Mouse (Mus musculus): ENCODE results near the gene Nrip2. TPM values are rescaled to one million over a fixed set of nuclear protein-coding genes. Genes with fewer than 3 reads are reported as not detected.
"Not testable (repeated sequence)": the region's sequence is repeated elsewhere in the genome, so short reads cannot be mapped to it uniquely, and the experiment has no call there.

Nrip2 gene
- total RNA-seq (2021) = 10 to 100 TPM; 10.5 to 11.7 TPM
- long read RNA-seq, experiment 1, transcript Nrip2-201 (6 exons, 1,893 nt) = major isoform, 7 of 16 reads
- long read RNA-seq, experiment 1, partial matches to known transcripts = 3 of 16 reads
- long read RNA-seq, experiment 1, other reads (novel, unspliced or antisense) = 6 of 16 reads
- long read RNA-seq, experiment 2, transcript Nrip2-201 (6 exons, 1,893 nt) = major isoform, 7 of 12 reads
- long read RNA-seq, experiment 2, partial matches to known transcripts = 0 of 12 reads
- long read RNA-seq, experiment 2, other reads (novel, unspliced or antisense) = 5 of 12 reads

DNA sequence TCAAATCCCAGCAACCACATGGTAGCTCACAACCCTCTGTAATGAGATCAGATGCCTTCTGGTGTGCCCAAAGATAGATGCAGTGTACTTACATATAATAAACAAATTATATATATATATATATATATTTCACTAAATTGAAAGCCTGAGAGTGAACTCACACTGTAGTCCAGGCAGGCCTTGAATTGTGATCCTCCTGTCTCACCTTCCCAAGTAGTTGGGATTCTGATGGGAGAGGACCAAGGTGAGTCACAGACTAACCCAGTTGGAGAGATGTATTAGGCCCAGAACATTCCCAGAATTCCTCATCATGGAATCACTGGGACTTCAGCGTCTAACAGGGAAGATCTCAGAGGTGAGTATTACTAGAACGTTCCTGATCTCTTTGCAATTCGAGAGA, at the start of gene Nrip2:
Gene Nrip2, plus strand, starts transcription at position 301 of the 400 bp plus-strand sequence.
- no peak for DNase-seq (ENCODE audit: low spot score in 2 of 2)

DNA sequence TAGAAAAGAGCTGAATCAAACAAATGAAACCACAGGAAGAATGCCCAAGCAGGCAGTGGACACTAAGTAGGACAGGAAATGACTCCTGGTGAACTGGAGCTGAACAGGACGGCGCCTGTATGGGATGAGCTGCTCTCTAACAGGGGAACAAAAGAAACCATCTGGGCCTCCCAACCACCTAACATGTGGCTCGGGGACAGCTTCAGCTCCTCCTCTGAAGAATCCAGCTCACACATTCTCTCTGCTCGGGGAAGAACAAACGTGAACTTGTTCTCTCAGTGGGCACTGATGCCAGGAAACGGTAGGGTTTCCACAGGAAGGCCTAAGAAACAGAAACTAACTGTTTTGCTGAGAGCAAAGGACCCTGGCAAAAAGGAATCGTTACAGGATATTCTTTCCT, 49.4 kb upstream of the Nrip2 start:
- no peak for DNase-seq (ENCODE audit: low spot score in 2 of 2)

DNA sequence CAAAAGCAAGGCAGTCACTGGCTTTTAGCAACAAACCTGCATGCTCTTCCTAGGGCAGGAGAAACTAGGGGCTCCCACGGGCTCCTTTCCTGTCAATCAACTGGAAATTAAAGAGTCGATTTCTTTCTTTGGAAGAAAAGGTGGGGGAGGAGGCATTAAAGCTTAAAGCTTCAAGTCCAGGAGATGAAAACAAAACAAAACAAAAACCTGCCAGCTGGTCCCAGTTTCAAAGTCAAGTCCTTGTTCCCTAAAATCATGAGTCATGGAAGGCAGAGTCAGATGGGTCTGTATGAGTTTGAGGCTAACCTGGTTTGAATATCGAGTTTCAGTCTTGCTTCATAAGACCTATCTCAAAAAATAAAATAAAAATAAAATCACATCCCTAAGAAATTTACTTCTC, 45.0 kb upstream of the Nrip2 start:
- no peak for DNase-seq (ENCODE audit: low spot score in 2 of 2)

DNA sequence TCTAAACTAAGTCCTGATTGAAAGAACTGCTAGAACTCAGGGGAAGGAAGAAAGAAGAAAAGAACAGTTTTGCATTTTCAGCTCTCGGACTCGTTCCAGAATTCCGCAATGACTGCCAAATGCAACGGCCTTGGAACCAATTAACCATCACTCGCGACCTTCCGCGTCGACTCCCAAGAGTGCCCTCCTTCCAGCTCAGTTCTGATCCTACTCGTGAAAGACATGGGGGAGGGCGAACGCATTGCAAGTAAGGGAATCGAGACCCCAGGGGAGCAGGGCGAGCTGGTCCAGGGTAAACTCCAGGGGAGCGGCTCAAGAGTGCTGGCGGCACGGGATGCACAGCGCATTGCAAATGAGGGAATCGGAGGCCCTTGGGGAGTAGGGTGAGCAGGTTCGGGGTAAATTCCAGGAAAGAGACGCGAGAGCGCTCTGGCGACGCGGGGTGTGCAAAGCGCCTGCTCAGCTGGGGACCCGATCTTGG, 43.9 kb upstream of the Nrip2 start:
- DNase-seq (ENCODE audit: low spot score in 2 of 2) = peak; percentile 22 to 41

DNA sequence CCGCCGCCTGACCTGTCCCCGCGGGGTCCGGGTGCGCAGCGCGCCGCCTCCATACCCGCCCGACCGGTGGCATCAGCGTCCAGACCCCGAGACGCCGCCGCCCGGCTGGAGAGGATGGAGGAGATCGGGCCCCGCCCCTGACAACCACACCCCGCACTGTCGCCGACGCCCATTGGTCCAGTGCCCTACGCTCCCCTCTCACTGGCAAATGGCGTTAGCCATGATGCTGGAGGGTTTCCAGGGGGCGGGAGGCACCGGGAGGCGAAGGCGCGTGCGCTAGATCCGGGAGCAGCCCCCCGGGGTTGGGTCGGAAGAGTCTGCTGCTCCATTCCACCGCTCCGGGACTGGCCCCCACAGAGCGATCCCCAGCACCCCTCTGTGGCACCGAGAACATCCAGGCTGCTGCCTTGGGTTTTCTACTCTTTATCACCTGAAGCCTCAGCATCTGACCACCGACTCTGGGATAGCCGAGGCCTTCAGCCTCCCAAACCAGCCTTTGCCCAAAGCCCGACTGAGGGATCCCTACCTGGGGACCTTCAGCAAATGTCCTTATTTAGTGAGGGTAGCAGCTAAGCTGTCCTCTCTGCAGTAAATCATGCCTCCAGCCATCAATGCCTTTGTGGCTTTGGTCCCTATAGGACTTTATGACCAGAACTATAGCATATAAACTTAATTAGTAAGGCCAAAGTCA, 43.2 kb upstream of the Nrip2 start, which contains the start of gene Tulp3:
Gene Tulp3, minus strand, starts transcription at position 126 of the 691 bp plus-strand sequence.
- peak; percentile 96 to 97 for DNase-seq (ENCODE audit: low spot score in 2 of 2)

DNA sequence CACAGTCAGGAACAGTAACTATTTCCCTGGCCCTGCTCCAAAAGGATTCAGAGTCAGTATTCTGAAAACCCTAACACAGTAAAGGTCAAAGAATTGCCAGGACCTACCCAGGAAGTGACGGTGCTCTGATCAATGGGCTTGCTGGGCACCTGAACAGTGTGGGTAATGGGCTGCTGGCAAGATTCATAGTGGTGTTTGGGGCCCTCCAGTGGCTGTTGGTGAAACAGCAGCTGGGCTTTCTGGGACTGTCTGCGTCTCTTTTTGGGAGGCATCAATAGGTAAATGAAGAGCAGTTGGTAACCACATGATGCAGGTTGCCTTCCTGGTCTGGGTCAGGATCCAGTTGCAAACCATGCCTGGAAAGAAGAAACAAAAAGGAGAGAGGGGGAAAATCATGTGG, 40.1 kb upstream of the Nrip2 start:
- DNase-seq (ENCODE audit: low spot score in 2 of 2) = peak; percentile 71 to 74

DNA sequence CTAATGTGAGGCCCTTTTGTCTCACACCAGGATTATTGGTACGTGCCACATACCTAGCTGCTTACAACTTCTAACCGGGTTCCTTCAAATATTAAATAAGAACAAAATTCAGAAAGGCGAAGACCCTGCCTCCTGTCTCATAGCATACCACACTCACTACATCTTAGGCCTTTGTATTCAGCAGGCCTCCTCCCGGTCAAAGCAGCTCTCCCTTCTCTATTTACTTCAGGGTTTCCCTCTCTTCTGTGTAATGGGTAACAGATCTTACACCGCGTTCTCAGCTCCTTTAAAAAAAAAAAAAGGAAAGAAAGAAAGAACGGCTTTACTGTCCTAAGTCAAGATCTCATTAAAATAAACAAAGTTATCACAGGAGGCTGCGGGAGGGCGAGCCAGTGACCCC, 37.2 kb upstream of the Nrip2 start:
- no peak for DNase-seq (ENCODE audit: low spot score in 2 of 2)

DNA sequence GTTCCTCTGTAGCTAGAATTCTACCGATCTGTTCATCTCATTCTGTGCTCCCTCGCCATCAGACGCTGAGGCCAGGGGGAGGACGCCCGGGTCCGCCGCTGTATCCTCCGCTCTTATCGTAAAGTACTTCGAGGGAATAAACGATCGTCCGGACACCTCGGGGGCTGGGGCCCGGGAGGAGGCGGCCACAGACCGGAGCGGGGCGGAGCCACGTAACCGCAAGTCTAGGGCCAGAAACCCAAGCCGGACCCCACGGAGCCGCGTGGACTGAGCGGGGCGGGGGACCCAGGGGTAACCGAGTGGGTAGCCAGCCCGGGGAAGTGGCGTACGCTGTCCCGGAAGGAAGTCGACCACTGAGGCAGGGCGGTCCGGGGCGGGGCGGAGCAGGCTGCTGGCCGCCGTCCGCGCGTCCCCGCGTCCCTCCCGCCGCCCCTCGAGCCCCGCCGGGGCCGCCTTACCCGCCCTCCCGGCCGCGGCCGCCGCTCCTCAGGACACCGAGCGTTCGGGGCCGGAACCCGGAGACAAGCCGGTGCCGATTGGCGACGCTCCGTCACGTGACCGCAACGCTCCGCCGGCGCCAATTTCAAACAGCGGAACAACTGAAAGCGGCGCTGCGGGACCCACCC, 36.6 kb upstream of the Nrip2 start, which contains the start of the genes Rhno1 and Foxm1:
Gene Rhno1, minus strand, starts transcription at position 531 of the 626 bp plus-strand sequence.
Gene Foxm1, plus strand, starts transcription at position 587 of the 626 bp plus-strand sequence.
- DNase-seq (ENCODE audit: low spot score in 2 of 2) = peak; percentile 80 to 86

DNA sequence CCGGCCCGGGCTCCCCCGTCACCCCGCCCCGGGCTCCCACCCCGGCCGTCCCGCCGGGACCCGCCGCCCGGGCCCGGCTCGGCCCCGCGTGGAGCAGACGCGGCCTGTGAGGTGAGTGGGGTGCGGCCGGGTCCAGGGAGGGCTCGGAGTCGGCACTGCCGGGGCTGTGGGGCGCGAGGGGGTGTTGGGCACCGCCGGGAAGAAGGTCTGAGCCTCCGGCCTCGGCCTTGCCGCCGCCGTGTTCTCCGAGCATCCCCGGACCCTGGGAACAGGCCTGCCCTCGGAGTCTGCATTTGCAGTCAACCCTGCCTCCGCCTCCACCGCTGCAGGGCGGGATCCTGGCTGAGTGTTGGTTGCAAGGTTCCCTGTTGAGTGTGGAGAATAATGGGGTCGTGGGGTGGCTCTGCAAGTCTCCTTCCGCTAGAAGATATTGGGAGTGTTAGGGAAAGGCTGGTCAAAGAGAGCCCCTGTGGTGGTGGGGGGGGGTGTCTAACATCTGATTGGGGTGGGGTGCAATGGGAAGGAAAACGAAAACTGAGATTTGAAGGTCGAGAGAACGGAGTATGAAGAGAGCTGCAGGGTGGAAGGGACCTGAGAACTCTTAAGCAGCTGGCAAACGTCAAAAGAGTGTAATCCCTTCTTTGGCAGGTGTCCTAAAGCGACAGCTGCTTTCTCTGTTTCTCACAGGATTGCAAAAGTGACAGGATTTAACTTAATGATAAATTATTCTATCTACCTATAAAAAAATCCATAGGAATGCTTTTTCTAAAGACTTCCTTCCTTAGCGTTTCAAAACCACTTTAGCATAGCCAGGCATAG, 35.9 kb upstream of the Nrip2 start:
- no peak for DNase-seq (ENCODE audit: low spot score in 2 of 2)

DNA sequence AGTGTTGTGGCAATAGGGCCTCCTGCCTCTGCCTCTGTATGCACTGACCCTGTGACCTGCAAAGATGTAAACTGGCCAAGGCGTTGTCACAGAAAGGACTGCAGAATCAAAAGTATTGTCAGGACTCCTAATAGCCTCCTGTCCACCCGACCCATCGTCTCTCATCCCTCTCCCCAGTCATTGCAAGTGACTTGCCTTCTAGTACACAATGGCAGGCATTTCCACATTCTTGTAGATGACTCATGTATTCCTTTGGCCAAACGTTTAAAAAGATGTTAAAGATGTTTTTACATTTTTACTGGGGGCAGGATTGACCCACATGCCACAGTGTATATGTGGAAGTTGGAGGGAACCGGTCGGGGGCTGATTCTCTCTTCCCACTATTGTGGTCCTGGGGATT, 34.4 kb upstream of the Nrip2 start:
- DNase-seq (ENCODE audit: low spot score in 2 of 2) = no peak

DNA sequence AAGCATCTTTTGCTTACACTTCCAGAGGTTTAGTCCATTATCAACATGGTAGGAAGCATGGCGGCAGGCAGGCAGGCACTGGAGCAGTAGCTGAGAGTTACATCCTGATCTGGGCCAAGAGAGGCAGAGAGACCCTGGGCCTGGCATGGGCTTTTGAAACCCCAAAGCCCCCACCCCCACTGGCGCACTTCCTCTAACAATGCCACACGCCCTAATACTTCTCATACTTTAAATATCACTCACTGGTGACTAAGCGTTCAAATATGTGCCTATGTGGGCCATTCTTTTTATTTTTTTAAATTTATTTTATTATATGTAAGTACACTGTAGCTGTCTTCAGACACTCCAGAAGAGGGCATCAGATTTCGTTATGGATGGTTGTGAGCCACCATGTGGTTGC, 32.6 kb upstream of the Nrip2 start:
- no peak for DNase-seq (ENCODE audit: low spot score in 2 of 2)

DNA sequence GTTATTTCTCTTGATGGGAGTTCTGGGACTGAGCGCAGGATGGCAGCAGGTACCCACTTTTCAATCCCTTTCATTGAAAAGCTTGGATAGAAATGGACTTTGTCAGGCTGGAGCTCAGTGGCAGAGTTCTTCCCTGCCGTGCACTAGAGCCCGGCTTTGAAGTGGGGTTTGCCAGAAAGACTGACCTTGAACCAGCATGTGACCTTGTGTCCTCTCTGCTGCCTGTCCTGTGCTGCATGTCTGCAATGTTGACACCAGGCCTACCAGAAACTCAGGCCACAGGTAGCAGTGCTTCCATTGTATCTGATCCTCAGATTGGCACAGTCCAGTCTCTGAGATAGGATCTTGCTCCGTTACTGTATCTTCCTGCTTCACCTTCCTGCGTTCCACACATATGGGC, 29.1 kb upstream of the Nrip2 start:
- no peak for DNase-seq (ENCODE audit: low spot score in 2 of 2)

DNA sequence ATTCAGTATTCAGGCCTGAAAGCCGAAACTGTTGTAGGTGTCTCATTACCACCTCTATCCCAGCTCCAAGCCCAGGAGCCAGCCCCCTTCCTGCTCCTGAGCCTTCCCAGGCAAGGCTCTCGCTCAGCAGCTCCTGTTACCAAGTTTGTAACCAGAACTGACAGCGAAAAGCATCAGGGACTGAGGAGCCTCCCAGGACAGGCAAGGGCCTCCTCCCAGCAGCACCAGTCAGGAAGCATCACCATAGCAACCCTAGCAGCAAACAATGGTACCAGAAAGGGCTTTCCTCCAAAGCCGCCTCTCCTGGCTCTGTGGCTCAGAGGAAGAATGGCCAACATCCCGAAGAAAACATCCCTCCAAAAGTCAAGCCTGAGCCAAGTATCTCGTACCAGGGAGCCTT, 23.9 kb upstream of the Nrip2 start, which contains the start of the genes Tex52 and Gm44596:
Gene Tex52, plus strand, starts transcription at position 265 of the 400 bp plus-strand sequence.
Gene Gm44596, plus strand, starts transcription at position 312 of the 400 bp plus-strand sequence.
- DNase-seq (ENCODE audit: low spot score in 2 of 2) = peak; percentile 30 to 31

DNA sequence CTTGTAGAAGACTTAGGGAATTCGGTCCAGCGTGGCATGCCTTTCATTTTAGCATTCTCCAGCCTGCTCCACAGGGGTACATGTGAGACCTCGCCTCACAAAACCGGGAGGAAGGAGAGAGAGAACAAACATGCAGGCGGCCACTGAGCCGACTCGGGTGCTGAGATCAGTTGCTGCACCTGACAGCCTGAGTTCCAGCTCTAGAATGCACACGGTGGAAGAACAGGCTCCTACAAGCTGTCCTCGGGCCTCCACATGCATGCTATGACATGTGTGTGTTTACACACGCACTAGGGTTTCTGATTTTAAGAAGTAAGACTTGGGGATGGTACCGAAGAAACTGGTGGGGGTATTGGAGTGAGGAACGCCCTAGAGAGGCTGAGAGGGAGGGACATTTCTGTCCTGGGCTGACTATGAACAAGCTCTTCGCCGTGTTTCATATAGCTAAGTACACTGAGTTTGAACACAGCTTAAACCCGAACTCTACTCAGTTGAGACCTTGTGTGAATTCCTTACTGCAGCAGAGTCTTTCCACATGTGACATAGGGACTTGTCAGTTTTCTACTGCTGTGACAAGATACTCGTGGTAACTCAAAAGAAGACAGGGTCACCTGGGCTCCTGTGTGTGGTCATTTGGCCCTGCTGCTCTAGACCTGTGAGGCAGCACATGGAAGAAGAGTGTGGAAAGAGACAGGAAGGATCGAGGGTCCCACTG, 22.6 kb upstream of the Nrip2 start:
- DNase-seq (ENCODE audit: low spot score in 2 of 2) = no peak

DNA sequence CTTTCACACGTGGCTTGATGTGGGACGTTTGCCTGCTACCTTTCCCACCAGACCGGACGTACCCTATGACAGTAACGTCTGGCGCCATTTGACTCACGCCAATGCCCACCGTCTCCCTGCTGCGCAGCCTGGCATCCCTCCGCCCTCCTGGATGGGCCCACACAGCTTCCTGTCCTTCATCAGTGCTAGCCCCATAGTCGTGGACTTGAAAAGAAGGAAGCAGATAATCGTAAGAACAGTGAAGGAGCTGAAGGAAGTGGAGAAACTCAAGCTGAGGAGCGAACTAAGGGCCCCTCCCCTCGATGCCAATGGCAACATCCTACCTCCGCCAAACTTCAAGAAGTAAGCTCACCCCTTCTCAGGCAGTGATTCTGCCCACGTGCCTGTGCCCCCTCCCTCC, 19.5 kb upstream of the Nrip2 start:
- DNase-seq (ENCODE audit: low spot score in 2 of 2) = no peak

DNA sequence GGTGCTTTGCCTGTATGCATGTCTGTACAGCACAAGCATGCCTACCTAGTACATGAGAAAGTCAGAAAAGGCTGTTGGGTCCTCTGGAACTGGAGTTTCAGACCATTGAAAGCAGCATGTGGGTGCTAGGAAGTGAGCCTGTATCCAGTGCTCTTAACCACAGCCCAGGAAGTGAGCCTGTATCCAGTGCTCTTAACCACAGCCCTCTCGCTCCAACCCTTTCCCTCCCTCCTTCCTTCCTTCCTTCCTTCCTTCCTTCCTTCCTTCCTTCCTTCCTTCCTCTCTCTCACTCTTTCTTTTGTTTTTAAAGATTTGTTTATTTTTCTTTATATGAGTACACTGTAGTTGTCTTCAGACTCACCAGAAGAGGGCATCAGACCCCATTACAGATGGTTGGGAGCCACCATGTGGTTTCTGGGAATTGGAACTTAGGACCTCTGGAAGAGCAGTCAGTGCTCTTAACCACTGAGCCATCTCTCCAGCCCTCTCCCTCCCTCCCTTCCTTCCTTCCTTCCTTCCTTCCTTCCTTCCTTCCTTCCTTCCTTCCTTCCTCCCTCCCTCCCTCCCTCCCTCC, 18.4 kb upstream of the Nrip2 start:
- not testable (repeated sequence) for DNase-seq (ENCODE audit: low spot score in 2 of 2)

DNA sequence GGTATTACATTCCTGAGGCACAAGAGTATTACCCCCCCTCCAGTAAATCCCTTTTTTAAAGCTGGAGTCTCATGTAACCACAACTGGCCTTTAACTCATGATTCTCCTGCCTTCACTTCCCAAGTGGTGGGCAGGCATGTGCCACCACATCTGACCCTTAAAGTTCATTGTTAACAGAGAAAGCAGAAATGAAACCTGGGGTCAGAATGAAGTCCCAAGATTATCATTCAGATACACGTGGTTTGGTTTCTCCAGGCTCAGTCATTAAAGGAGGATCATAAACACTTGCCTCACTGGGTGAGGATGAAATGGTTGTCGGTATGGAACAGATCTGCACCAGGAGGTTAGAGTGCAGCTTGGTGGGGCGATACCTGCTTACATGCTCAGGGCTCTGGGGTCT, 17.8 kb upstream of the Nrip2 start:
- DNase-seq (ENCODE audit: low spot score in 2 of 2) = no peak

DNA sequence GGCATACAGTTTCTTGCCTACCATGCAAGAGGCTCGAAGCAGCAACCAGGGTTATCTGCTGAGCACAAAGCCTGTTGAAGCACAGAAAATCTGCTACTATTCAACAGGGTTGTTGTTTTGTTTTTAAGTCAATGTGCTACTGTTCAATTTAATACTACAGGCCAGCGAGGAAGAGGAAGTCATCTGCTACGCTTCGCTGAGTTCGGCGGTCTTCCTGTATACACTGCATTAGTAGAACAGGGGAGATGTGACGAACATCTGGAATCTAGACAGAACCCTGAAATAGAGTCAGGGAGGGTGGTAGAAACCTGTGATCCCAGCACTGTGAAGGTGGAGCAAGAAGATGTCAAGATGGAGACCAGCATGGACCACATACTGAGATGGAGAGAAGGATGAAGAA, 15.3 kb upstream of the Nrip2 start:
- DNase-seq (ENCODE audit: low spot score in 2 of 2) = no peak

DNA sequence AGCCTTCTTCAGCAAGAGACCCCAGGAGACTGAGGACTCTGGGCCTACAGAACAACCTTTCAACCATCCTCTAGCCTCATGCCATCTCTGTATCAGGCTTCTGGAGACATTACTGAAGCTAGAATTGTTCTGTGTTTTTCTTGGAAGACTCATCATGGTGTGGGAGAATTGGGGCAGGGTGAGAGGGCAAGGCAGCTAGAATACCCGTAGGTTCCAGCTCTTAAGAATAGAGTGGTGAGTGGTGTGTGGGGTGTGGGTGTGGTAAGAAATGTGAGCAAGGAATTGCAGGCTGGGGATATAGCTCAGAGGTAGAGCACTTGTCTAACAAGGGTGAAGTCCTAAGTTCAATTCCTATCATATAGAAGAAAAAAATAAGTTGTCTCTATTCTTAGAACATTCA, 14.1 kb upstream of the Nrip2 start:
- no peak for DNase-seq (ENCODE audit: low spot score in 2 of 2)

DNA sequence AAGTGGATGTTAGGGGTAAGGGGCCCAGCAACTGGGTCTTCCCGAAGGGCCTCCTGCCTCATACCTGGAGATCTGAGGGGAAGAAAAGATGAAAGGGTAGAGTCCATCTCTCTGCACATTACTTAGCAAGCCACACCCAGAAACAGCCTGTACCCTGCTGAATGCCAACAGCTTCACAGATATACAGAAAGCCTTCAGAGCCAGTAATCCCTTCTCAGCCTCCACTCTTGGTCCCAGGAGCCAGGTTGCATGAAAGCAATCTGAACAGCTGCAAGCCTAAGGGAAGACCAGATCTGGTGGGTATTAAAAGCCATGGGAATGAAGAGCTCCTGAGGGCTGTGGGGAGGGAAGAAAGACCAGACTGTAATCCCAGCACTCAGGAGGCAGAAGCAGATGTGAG, 9.9 kb upstream of the Nrip2 start:
- no peak for DNase-seq (ENCODE audit: low spot score in 2 of 2)
